Comparison of ENCODE assay signal across 20 mouse cellular contexts in genomic region chr9:21806976-21807375, GRCm38 (mm10). TPM values are rescaled to one million over a fixed set of nuclear protein-coding genes. Genes with fewer than 3 reads are reported as not detected.
A peak's percentile ranks its signal among the peaks of the same experiment; 100 is the strongest.
DNase-seq lines count a peak whose midpoint lies in the region; ATAC-seq and TF ChIP-seq lines count a peak whose summit lies in the region.
"Had no signal": no experiment of that assay in that cellular context is flagged by ENCODE, and none has a peak within 500 bp of the region (broad histone marks: within the 10 kb centered on the region; RNA-seq: fewer than 3 reads in every experiment).

No protein-coding gene starts in this region.

- no peak for TF ChIP-seq EP300 in lung, postnatal 0 days (IDR thresholded peaks at IDR 0.05)

- WGBS in liver, embryonic 15.5 days (ENCODE audit: insufficient replicate concordance), result 70% methylated on average over 11 of the region's 11 CpGs
- WGBS in lung, postnatal 0 days, result 70% methylated on average over 11 of the region's 11 CpGs

- H3K4me1 ChIP-seq in liver, embryonic 15.5 days (replicated peaks), result peaks cover 35% of the 10 kb centered on the region
- H3K4me1 ChIP-seq in lung, postnatal 0 days (ENCODE audit: insufficient read depth, low read depth, low read length), result no peaks in the 10 kb centered on the region

- peak; percentile 12 for DNase-seq in kidney, postnatal 10 days
- DNase-seq in kidney, adult 18-20 months, result no peak
- peak; percentile 8 to 28 for DNase-seq in right cerebral cortex, adult 2 months (ENCODE audit: low spot score in 2 of 2)
- DNase-seq in right cerebral cortex, postnatal 10 days (ENCODE audit: low spot score in 2 of 2), result no peak
- DNase-seq in lung, postnatal 0 days (ENCODE audit: low spot score), result no peak
- DNase-seq in adrenal gland, postnatal 10 days, result no peak
- DNase-seq: adrenal gland, postnatal 14 days; cerebellum, adult 8-10 months; gastrocnemius, postnatal 10 days had no signal

- TF ChIP-seq CTCF in lung, postnatal 0 days (IDR thresholded peaks at IDR 0.05), result no peak

- H3K4me2 ChIP-seq in liver, embryonic 15.5 days, result no peak overlapping the region
- no peak overlapping the region for H3K4me2 ChIP-seq in lung, postnatal 0 days (replicated peaks; ENCODE audit: low read depth, low read length)
- H3K4me2 ChIP-seq: embryonic facial prominence, embryonic 13.5 days; forebrain, embryonic 12.5 days; heart, embryonic 12.5 days; hindbrain, embryonic 14.5 days had no signal

- no peaks in the 10 kb centered on the region for H3K9me3 ChIP-seq in liver, embryonic 15.5 days (replicated peaks)
- no peaks in the 10 kb centered on the region for H3K9me3 ChIP-seq in lung, postnatal 0 days (ENCODE audit: low read length)
- H3K9me3 ChIP-seq: embryonic facial prominence, embryonic 13.5 days; forebrain, embryonic 12.5 days; G1E; heart, embryonic 12.5 days; hindbrain, embryonic 10.5 days had no signal

- no peak overlapping the region for H3K9ac ChIP-seq in liver, embryonic 15.5 days
- no peak overlapping the region for H3K9ac ChIP-seq in lung, postnatal 0 days (replicated peaks; ENCODE audit: low read depth)
- H3K9ac ChIP-seq: embryonic facial prominence, embryonic 13.5 days; forebrain, embryonic 12.5 days; heart, embryonic 12.5 days; hindbrain, embryonic 14.5 days had no signal

- H3K4me3 ChIP-seq in liver, embryonic 15.5 days (replicated peaks), result no peak overlapping the region
- H3K4me3 ChIP-seq in lung, postnatal 0 days (ENCODE audit: low read depth, low read length), result no peak overlapping the region
- H3K4me3 ChIP-seq: embryonic facial prominence, embryonic 13.5 days; forebrain, embryonic 12.5 days; heart, embryonic 12.5 days; hindbrain, embryonic 10.5 days had no signal

- no peaks in the 10 kb centered on the region for H3K27me3 ChIP-seq in liver, embryonic 15.5 days
- no peaks in the 10 kb centered on the region for H3K27me3 ChIP-seq in lung, postnatal 0 days (replicated peaks; ENCODE audit: insufficient read depth, low read length)
- H3K27me3 ChIP-seq: embryonic facial prominence, embryonic 13.5 days; forebrain, embryonic 12.5 days; heart, embryonic 12.5 days had no signal

- H3K27ac ChIP-seq in liver, embryonic 15.5 days (replicated peaks), result peak overlapping the region; percentile 51; the same call in 1 of the 2 replicates
- no peak overlapping the region for H3K27ac ChIP-seq in lung, postnatal 0 days (ENCODE audit: low read length)
- H3K27ac ChIP-seq: embryonic facial prominence, embryonic 13.5 days; forebrain, embryonic 12.5 days; hindbrain, embryonic 10.5 days; hindbrain, embryonic 14.5 days had no signal

- no peaks in the 10 kb centered on the region for H3K36me3 ChIP-seq in liver, embryonic 15.5 days (replicated peaks)
- H3K36me3 ChIP-seq in lung, postnatal 0 days (ENCODE audit: insufficient read depth, low read length), result peaks cover 5% of the 10 kb centered on the region; the same call in 1 of the 2 replicates
- H3K36me3 ChIP-seq: forebrain, embryonic 12.5 days; G1E had no signal

- no peak for ATAC-seq in liver, embryonic 15.5 days (ENCODE audit: insufficient read depth)
- ATAC-seq in lung, postnatal 0 days, result no peak
- ATAC-seq: forebrain, embryonic 16.5 days had no signal

RNA-seq across cellular contexts. Expression of gene Kank2, which starts 8.4 kb away (rescaled TPM):
- polyA plus RNA-seq in liver, embryonic 15.5 days (2015; fragmentation: Nextera tagmentation; extraction: Ambion mirVana), result 4.8 and 5.5 TPM in 2 replicates
- 23.3 and 24.0 TPM in 2 replicates for polyA plus RNA-seq in lung, postnatal 0 days (2015; fragmentation: Nextera tagmentation; extraction: Ambion mirVana)
- 10 to 100 TPM; 33.1 to 37.2 TPM for total RNA-seq in adrenal gland, postnatal 10 days (2021)
- polyA plus RNA-seq: G1E had no signal

RNA-seq across cellular contexts. Expression of gene Angptl8, which starts 28.3 kb away (rescaled TPM):
- polyA plus RNA-seq in liver, embryonic 15.5 days (2015; fragmentation: Nextera tagmentation; extraction: Ambion mirVana), result 35.0 and 42.9 TPM in 2 replicates
- 6.2 and 7.4 TPM in 2 replicates for polyA plus RNA-seq in lung, postnatal 0 days (2015; fragmentation: Nextera tagmentation; extraction: Ambion mirVana)
- total RNA-seq in adrenal gland, postnatal 10 days (2021), result 10 to 100 TPM in 1 of 2 experiments, 1 to 10 TPM in 1; 7.6 to 17.9 TPM
- total RNA-seq: G1E; heart, postnatal 25 days had no signal
- polyA plus RNA-seq: cortical plate, adult 2 months; frontal cortex, adult 2 months; G1E had no signal

RNA-seq across cellular contexts. Expression of gene Dock6, which starts 45.5 kb away (rescaled TPM):
- polyA plus RNA-seq in liver, embryonic 15.5 days (2015; fragmentation: Nextera tagmentation; extraction: Ambion mirVana), result 4.2 and 5.6 TPM in 2 replicates
- polyA plus RNA-seq in lung, postnatal 0 days (2015; fragmentation: Nextera tagmentation; extraction: Ambion mirVana), result 35.8 and 43.2 TPM in 2 replicates
- total RNA-seq in adrenal gland, postnatal 10 days (2021), result 10 to 100 TPM; 40.1 to 56.3 TPM

RNA-seq across cellular contexts. Expression of gene Spc24, which starts 46.9 kb away (rescaled TPM):
- 76.8 and 82.2 TPM in 2 replicates for polyA plus RNA-seq in liver, embryonic 15.5 days (2015; fragmentation: Nextera tagmentation; extraction: Ambion mirVana)
- 13.4 and 15.7 TPM in 2 replicates for polyA plus RNA-seq in lung, postnatal 0 days (2015; fragmentation: Nextera tagmentation; extraction: Ambion mirVana)
- 10 to 100 TPM; 12.6 to 14.3 TPM for total RNA-seq in adrenal gland, postnatal 10 days (2021)

Comparison
In these comparisons a context has a peak if more than half of its experiments do, and no peak if none do; other contexts are left out.
1. DNase-seq: peak in kidney, postnatal 10 days (single experiment) and right cerebral cortex, adult 2 months (2 of 2); none in kidney, adult 18-20 months (single experiment), right cerebral cortex, postnatal 10 days (0 of 2), lung, postnatal 0 days (single experiment) and adrenal gland, postnatal 10 days (single experiment).